Mouse (Mus musculus) midbrain, embryonic 16.5 days (tissue): ENCODE results near the gene Spata5. TPM values are rescaled to one million over a fixed set of nuclear protein-coding genes. Genes with fewer than 3 reads are reported as not detected.

Source experiments
- ATAC-seq: fragments of 200-750 bp; cut with Nextera tagmentation; 2 replicates; pipeline ENCODE4 v1.8.0; 2017; ENCODE audit warnings: moderate TSS enrichment
- H3K27ac ChIP-seq: fragments of 300-500 bp; sonication (generic); 2 replicates; pipeline ENCODE4 v1.5.1; 2014; ENCODE audit warnings: mild to moderate bottlenecking, low read length, mixed read lengths
- H3K27me3 ChIP-seq: fragments of 300-500 bp; sonication (generic); 2 replicates; pipeline ENCODE4 v1.6.1; 2014; ENCODE audit warnings: low read depth, low read length, mixed read lengths; ENCODE audit not compliant: control insufficient read depth, insufficient read depth
- H3K36me3 ChIP-seq: fragments of 300-500 bp; sonication (generic); 2 replicates; pipeline ENCODE4 v1.6.1; 2014; ENCODE audit warnings: mild to moderate bottlenecking, low read length, moderate library complexity, mixed read lengths; ENCODE audit not compliant: control insufficient read depth, insufficient read depth
- H3K4me1 ChIP-seq: fragments of 300-500 bp; sonication (generic); 2 replicates; pipeline ENCODE4 v1.6.1; 2014; ENCODE audit warnings: mild to moderate bottlenecking, low read length, mixed read lengths; ENCODE audit not compliant: control insufficient read depth, insufficient read depth
- H3K4me2 ChIP-seq: fragments of 300-500 bp; sonication (generic); 2 replicates; pipeline ENCODE4 v1.6.1; 2014; ENCODE audit warnings: mild to moderate bottlenecking, low read length, mixed read lengths
- H3K4me3 ChIP-seq: fragments of 300-500 bp; sonication (generic); 2 replicates; pipeline ENCODE4 v1.5.1; 2014; ENCODE audit warnings: low read depth, mild to moderate bottlenecking, low read length, moderate library complexity, mixed read lengths
- H3K9ac ChIP-seq: fragments of 300-500 bp; sonication (generic); 2 replicates; pipeline ENCODE4 v1.6.1; 2014; ENCODE audit warnings: low read depth, low read length, mixed read lengths
- H3K9me3 ChIP-seq: fragments of 300-500 bp; sonication (generic); replicated peaks from 2 replicates; pipeline ENCODE4 v1.6.1; 2014; ENCODE audit warnings: mild to moderate bottlenecking, low read length, mixed read lengths; ENCODE audit not compliant: control insufficient read depth, poor library complexity, severe bottlenecking
- WGBS: fragments of 180-500 bp; shearing (Covaris S2); extraction: QIAGEN DNeasy Blood & Tissue Kit; methylation state at CpG from one replicate; pipeline ENCODE4 v1.1.7; 2014; 5-methylcytosine and 5-hydroxymethylcytosine counted together
- polyA plus RNA-seq: library from polyadenylated mRNA; unstranded; fragments of >200 nt; fragmentation: Nextera tagmentation; extraction: Ambion mirVana; gene quantifications from 2 replicates; pipeline ENCODE4 v1.2.1, GENCODE M21; 2015

Spata5 gene
- polyA plus RNA-seq, 1 experiment from 2014 or later, result 30.3 TPM

- Histone ChIP-seq H3K4me2 (no peak overlapping the region), H3K27ac (no peak overlapping the region), H3K9ac (no peak overlapping the region), H3K9me3 (no peaks in the 10 kb centered on the region), H3K4me1 (no peaks in the 10 kb centered on the region), H3K36me3 (no peaks in the 10 kb centered on the region), H3K4me3 (no peak overlapping the region), H3K27me3 (no peaks in the 10 kb centered on the region)
- WGBS, result 90% methylated on average over 6 of the region's 6 CpGs
- ATAC-seq, result no peak
These were observed 36.5 kb upstream of the Spata5 start for GRCm38 (mm10) chr3:37383096-37383765.

GRCm38 (mm10) chr3:37387310-37387709 is 32.4 kb upstream of the Spata5 start:
- Histone ChIP-seq H3K9ac (no peak overlapping the region), H3K4me3 (no peak overlapping the region), H3K27me3 (no peaks in the 10 kb centered on the region), H3K4me1 (no peaks in the 10 kb centered on the region), H3K27ac (no peak overlapping the region), H3K36me3 (no peaks in the 10 kb centered on the region), H3K4me2 (no peak overlapping the region), H3K9me3 (no peaks in the 10 kb centered on the region)
- ATAC-seq, result no peak
- WGBS, result 87% methylated on average over 6 of the region's 6 CpGs

DNA sequence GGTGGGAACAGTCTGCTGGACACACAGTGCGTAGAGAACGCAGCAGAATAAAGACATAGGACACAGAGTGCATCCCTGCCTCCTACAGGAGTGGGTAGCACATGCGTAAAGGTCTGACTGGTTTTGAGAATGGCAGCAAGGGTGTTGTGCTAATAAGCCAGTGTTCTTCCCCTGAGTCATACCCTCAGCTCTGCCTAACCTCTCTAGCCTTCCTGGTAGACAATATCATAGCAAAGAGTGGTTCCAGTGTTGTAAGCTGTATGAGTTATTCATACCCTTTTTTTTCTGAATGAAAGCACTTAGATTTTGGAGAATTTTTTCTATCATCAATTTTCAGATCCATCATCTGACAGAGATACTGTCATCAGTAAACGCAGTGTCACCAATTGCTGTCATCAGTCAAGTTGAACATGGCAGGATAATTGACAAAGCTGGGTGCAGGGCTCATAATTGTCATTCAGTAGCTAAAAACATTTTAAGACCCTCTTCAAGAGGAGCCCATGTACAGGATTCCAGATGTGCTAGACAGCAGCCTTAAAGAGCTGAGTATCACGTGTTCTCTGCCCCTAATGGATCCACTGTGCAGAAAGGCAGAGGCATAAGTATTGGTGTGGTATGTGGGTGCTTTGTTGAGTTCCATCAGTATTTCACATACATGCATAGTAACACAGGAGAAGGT is 22.6 kb upstream of the Spata5 start:
- ATAC-seq, result no peak
- Histone ChIP-seq H3K27me3 (no peaks in the 10 kb centered on the region), H3K4me1 (no peaks in the 10 kb centered on the region), H3K27ac (no peak overlapping the region), H3K9me3 (no peaks in the 10 kb centered on the region), H3K36me3 (no peaks in the 10 kb centered on the region), H3K4me2 (no peak overlapping the region), H3K4me3 (no peak overlapping the region), H3K9ac (no peak overlapping the region)
- WGBS, result 91% methylated on average over 5 of the region's 5 CpGs

DNA sequence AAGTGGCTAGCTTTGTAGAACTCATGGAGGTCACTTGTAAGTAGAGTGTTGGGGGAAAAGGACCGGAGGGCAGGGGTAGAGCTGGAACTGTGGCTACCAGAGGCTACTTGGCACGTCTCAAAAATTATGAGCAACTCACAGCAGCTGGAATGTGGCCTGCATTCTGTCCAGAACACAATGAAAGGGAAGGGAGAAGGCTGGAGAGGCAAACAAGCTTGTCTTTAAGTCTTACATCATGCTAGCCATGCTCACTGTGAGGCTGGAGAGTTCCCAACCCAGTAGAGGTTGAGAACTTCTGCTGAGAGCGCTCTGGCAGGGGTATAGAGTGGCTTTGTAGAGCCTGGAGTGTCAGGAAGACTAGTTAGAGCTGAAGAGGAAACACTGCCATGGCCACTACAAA is 22.1 kb upstream of the Spata5 start:
- Histone ChIP-seq H3K27me3 (no peaks in the 10 kb centered on the region), H3K4me3 (no peak overlapping the region), H3K36me3 (no peaks in the 10 kb centered on the region), H3K9ac (no peak overlapping the region), H3K27ac (no peak overlapping the region), H3K4me1 (no peaks in the 10 kb centered on the region), H3K9me3 (no peaks in the 10 kb centered on the region), H3K4me2 (no peak overlapping the region)
- ATAC-seq, result no peak
- 81% methylated on average over 3 of the region's 3 CpGs for WGBS

- ATAC-seq, result no peak
- H3K36me3 ChIP-seq, result no peaks in the 10 kb centered on the region
- no peak overlapping the region for H3K4me2 ChIP-seq
- no peaks in the 10 kb centered on the region for H3K9me3 ChIP-seq
- H3K4me1 ChIP-seq, result no peaks in the 10 kb centered on the region
- no peak overlapping the region for H3K4me3 ChIP-seq
- no peak overlapping the region for H3K9ac ChIP-seq
- WGBS, result 88% methylated on average over 7 of the region's 7 CpGs
- H3K27me3 ChIP-seq, result no peaks in the 10 kb centered on the region
- H3K27ac ChIP-seq, result no peak overlapping the region
These were observed 20.9 kb upstream of the Spata5 start for GRCm38 (mm10) chr3:37398661-37399395.

- no peaks in the 10 kb centered on the region for H3K27me3 ChIP-seq
- H3K4me1 ChIP-seq, result no peaks in the 10 kb centered on the region
- no peak for ATAC-seq
- H3K9ac ChIP-seq, result no peak overlapping the region
- H3K4me3 ChIP-seq, result no peak overlapping the region
- no peaks in the 10 kb centered on the region for H3K36me3 ChIP-seq
- H3K27ac ChIP-seq, result no peak overlapping the region
- no peak overlapping the region for H3K4me2 ChIP-seq
- 84% methylated on average over 11 of the region's 11 CpGs for WGBS
- H3K9me3 ChIP-seq, result no peaks in the 10 kb centered on the region
These were observed 17.7 kb upstream of the Spata5 start for GRCm38 (mm10) chr3:37401729-37402610.

DNA sequence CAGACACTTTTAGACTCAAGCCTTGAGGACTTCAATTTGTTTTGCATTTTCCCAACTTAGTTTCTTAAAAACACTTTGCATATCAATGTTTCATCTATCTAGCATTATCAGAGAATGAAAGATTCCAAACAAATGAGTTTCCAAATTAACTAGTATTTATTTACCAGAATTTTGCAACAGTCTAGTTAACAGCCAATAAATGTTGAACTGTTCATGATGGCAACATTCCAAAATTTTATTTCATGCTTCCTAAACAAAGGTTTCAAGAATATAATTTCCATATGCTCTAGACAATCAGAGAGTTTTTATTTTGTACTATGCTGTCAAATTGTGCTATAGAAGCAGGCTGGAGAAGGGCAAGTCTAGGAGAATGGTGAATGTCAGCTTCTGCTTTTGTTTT is 12.1 kb upstream of the Spata5 start:
- H3K4me2 ChIP-seq, result no peak overlapping the region
- H3K27me3 ChIP-seq, result no peaks in the 10 kb centered on the region
- no peaks in the 10 kb centered on the region for H3K36me3 ChIP-seq
- no peaks in the 10 kb centered on the region for H3K4me1 ChIP-seq
- H3K4me3 ChIP-seq, result no peak overlapping the region
- H3K9ac ChIP-seq, result no peak overlapping the region
- no peak overlapping the region for H3K27ac ChIP-seq
- no peaks in the 10 kb centered on the region for H3K9me3 ChIP-seq
- no peak for ATAC-seq

DNA sequence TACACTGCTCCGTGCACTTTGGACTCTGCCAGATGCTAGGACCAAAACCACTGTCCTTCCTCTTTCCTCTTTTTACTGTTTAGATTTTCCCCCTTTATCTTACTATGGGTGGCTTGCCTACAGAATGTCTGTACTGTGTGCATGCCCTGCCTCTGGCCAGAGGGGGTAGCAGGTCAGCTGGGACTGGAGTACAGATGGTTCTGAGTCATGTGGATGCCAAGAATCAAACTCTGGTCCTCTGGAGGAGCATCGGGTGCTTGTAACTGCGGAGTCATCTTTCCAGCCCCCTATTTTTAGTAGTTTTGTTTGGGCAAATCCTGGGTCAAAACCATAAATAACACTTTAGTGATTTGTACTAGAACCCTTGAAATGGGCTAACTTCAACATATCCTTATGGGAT is 6.2 kb upstream of the Spata5 start:
- Histone ChIP-seq H3K27ac (no peak overlapping the region), H3K9ac (no peak overlapping the region), H3K36me3 (no peaks in the 10 kb centered on the region), H3K27me3 (no peaks in the 10 kb centered on the region), H3K4me1 (peaks cover 4% of the 10 kb centered on the region), H3K4me2 (no peak overlapping the region), H3K9me3 (no peaks in the 10 kb centered on the region), H3K4me3 (no peak overlapping the region)
- WGBS, result 92% methylated on average over 3 of the region's 3 CpGs
- ATAC-seq, result no peak
